Mouse (Mus musculus): ENCODE results near the gene Xrcc3. TPM values are rescaled to one million over a fixed set of nuclear protein-coding genes. Genes with fewer than 3 reads are reported as not detected.

Gene Xrcc3
- 10.8 and 11.2 TPM in 2 replicates for polyA plus RNA-seq (2012)

DNA sequence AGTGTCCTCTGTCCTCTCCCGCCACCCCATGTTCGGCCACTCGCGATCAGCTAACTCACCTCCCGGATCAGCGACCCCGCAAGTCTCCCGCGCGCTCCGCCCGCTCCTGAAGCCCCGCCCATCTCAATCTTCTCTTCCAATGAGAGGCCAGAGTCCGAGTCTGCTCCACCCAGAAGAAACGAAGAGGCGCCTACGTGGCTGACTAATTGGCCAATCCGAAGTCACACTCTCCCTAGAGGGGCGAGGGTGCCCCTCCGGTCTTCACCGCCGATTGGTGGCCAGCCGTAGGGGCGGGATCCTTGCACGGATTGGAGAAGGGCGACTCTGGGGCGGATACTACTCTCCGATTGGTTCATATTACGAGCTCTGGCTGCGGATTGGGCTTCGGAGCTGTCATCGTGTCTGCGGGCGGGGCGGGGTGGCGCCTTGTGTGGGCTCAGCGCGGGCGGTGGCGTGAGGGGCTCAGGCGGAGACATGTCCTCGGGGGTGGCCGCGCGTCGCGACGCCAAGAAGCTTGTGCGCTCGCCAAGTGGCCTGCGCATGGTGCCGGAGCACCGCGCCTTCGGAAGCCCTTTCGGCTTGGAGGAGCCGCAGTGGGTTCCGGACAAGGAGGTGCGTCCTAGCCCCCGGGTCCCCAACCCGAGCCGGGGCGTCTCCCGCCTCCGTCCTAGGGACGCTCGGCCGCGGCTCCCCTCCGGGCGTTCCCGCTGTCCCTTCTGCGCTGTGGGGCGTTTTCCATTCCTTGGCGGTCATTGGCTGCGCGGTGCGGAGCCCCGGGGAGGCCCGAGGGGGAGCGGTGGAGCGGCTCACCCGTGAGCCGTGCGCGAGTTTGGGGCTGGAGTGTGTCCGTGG, at the start of gene Xrcc3, which contains the start of gene Zfyve21:
TSS of gene Xrcc3 (minus strand) at position 108 of the 852 bp plus-strand sequence.
TSS of gene Zfyve21 (plus strand) at position 405 of the 852 bp plus-strand sequence.

DNA sequence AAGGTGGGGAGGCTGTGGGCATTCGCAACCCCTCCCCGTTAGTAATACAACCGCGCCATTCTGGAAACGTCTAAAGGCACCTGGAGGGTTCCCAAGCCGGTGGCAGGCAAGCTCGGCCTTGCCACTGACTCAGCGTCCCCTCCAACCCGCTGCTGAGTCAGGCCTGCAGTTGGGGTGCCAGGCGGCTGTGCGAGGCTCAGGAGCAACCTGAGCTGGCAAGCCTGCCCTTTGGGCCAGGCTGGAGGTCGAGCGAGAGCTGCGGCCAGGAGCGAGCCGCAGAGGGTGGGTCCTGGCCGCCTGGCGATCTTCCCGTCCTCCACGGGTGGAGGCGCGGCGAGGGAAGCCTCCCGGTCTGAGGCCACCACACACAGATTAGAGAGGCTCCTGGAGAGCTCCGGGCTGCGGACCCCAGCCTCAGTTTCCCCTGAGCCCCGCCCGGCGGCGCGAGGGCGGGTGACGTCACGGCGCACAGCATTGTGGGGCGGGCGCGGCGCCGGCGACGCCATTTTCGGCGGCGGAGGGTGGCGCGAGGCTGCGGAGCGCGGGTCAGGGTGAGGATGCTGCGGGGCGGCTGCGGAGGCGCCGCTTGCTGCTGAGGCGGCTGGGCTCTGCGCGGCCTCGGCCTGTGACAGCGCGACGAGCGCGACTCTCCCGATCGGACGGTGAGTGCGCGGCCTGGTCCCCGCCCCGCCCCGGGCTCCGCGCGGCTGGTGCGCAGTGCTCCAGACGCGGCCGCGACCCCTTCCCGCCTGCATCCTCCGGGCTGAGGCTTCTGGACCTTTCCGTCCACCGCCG, 55.1 kb downstream of the Xrcc3 start, which contains the start of gene Klc1:
TSS of gene Klc1 (plus strand) at position 469 of the 795 bp plus-strand sequence.

Other genes starting within 250 kb of the Xrcc3 start
- 10.0 and 11.7 TPM in 2 replicates for gene Mark3, start 239.3 kb downstream of the Xrcc3 start, polyA plus RNA-seq (2012)
- 17.5 and 20.4 TPM in 2 replicates for gene Ckb, start 141.5 kb downstream of the Xrcc3 start, polyA plus RNA-seq (2012)
- gene Trmt61a, start 135.8 kb downstream of the Xrcc3 start, polyA plus RNA-seq (2012), result 26.9 and 31.8 TPM in 2 replicates
- gene Bag5, start 100.6 kb downstream of the Xrcc3 start, polyA plus RNA-seq (2012), result 21.0 and 22.8 TPM in 2 replicates
- 170 and 178 TPM in 2 replicates for gene Apopt1, start 100.6 kb downstream of the Xrcc3 start, polyA plus RNA-seq (2012)
- 38.0 and 46.7 TPM in 2 replicates for gene Klc1, start 55.0 kb downstream of the Xrcc3 start, polyA plus RNA-seq (2012)
- 4.4 and 5.0 TPM in 2 replicates for gene Zfyve21, start 297 bp upstream of the Xrcc3 start, polyA plus RNA-seq (2012)
- 10.6 and 15.1 TPM in 2 replicates for gene Ppp1r13b, start 94.2 kb upstream of the Xrcc3 start, polyA plus RNA-seq (2012)
- 12.6 and 13.4 TPM in 2 replicates for gene Atp5mpl, start 153.1 kb upstream of the Xrcc3 start, polyA plus RNA-seq (2012)
- gene Tdrd9, start 157.7 kb upstream of the Xrcc3 start, polyA plus RNA-seq (2012), result not detected in 2 replicates
- 0.16 TPM in 1 of 2 replicates, not detected in the other for gene Rd3l, start 167.4 kb upstream of the Xrcc3 start, polyA plus RNA-seq (2012)